ENCODE assay signal across 9 mouse cellular contexts in the genomic region with DNA sequence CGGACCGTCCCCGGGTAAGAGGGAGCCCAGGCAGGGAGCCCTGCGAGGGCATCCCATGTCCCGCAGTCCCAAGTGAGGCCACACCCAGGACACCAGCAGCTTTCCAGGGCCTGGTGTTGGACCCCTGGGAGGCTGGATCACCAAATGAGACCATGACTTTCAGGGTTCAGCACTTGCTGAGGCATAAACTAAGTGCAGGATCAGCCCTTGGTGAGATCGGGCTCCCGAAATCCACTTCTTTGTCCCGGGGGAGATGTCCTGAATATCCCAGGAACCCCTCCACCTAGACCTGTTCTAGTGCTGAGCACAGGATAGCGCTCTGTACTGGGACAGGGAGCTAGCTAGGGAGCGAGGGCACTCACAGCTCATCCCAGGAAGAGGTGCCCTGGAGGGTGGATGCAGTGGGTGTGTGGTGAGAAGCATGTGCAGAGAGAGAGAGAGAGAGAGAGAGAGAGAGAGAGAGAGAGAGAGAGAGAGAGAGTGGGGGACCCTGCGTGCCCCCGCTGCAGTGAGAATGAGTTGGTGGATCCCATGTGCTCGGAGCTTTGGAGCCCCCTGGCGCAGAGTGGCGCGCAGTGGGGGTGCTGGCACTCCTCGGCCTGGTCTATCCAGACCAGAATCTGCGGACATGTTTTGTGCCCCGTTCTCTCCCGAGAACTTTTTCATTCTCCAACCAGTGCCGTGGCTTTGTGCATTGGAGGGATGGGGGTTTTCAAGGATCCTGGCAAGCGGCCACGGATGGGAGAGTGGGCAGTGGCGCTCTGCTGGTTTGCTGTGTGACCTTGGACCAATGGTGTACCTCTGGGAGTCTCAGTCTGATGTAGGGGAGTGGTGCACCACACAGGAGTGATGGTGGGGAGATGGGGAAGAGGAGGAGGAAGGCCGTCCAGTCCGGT.
DNase-seq lines count a peak whose midpoint lies in the region; ATAC-seq and TF ChIP-seq lines count a peak whose summit lies in the region.
"Had no signal": no experiment of that assay in that cellular context is flagged by ENCODE, and none has a peak within 500 bp of the region (broad histone marks: within the 10 kb centered on the region; RNA-seq: fewer than 3 reads in every experiment).

No protein-coding gene starts in this region.

- no peak for TF ChIP-seq CTCF in ES-Bruce4 (IDR thresholded peaks at IDR 0.05; ENCODE audit: low read depth, low read length)

- 17% methylated on average over 26 of the region's 26 CpGs for WGBS in heart, embryonic 12.5 days
- WGBS in forebrain, embryonic 11.5 days = 10% methylated on average over 26 of the region's 26 CpGs
- WGBS in liver, embryonic 15.5 days (ENCODE audit: insufficient replicate concordance) = 25% methylated on average over 26 of the region's 26 CpGs

- peaks cover 27% of the 10 kb centered on the region for H3K4me1 ChIP-seq in heart, embryonic 12.5 days (replicated peaks)
- peaks cover 8% of the 10 kb centered on the region for H3K4me1 ChIP-seq in ES-Bruce4 (ENCODE audit: control insufficient read depth, insufficient read depth, low read length)
- H3K4me1 ChIP-seq in forebrain, embryonic 11.5 days (replicated peaks; ENCODE audit: control insufficient read depth, insufficient read depth, low read length) = peaks cover 26% of the 10 kb centered on the region
- H3K4me1 ChIP-seq in liver, embryonic 15.5 days (replicated peaks) = peaks cover 14% of the 10 kb centered on the region

- DNase-seq in heart, adult 8-10 months (ENCODE audit: low spot score) = no peak
- peak; percentile 67 for DNase-seq in forebrain, embryonic 11.5 days (ENCODE audit: low spot score)
- DNase-seq in lung, adult 18-20 months = no peak
- DNase-seq in yolk sac, embryonic 10.5 days (ENCODE audit: low spot score) = no peak
- DNase-seq: heart, adult 2 months had no signal

- H3K36me3 ChIP-seq in heart, embryonic 12.5 days = no peaks in the 10 kb centered on the region
- no peaks in the 10 kb centered on the region for H3K36me3 ChIP-seq in ES-Bruce4 (ENCODE audit: control insufficient read depth, insufficient read depth, low read length, poor library complexity, severe bottlenecking)
- no peaks in the 10 kb centered on the region for H3K36me3 ChIP-seq in forebrain, embryonic 11.5 days (ENCODE audit: control insufficient read depth, insufficient read depth, low read length)
- no peaks in the 10 kb centered on the region for H3K36me3 ChIP-seq in liver, embryonic 15.5 days (replicated peaks)

- H3K9ac ChIP-seq in heart, embryonic 12.5 days = peak overlapping the region; percentile 72
- H3K9ac ChIP-seq in ES-Bruce4 (ENCODE audit: low read depth, poor library complexity, severe bottlenecking) = peak overlapping the region; percentile 13
- H3K9ac ChIP-seq in forebrain, embryonic 11.5 days (ENCODE audit: low read length) = peak overlapping the region; percentile 72
- H3K9ac ChIP-seq in liver, embryonic 15.5 days = no peak overlapping the region

- TF ChIP-seq EP300 in ES-Bruce4 (IDR thresholded peaks at IDR 0.05; ENCODE audit: insufficient read depth, low read depth, low read length) = no peak

- TF ChIP-seq POLR2A in ES-Bruce4 (IDR thresholded peaks at IDR 0.05; ENCODE audit: insufficient read depth, low read length) = no peak

- peak overlapping the region; percentile 54 for H3K4me3 ChIP-seq in heart, embryonic 12.5 days
- peak overlapping the region; percentile 59 for H3K4me3 ChIP-seq in ES-Bruce4 (ENCODE audit: low read depth, low read length)
- H3K4me3 ChIP-seq in forebrain, embryonic 11.5 days (ENCODE audit: low read depth, low read length) = peak overlapping the region; percentile 55
- H3K4me3 ChIP-seq in liver, embryonic 15.5 days (replicated peaks) = peak overlapping the region; percentile 17

- H3K27me3 ChIP-seq in heart, embryonic 12.5 days (replicated peaks) = peaks cover 97% of the 10 kb centered on the region
- peaks cover 2% of the 10 kb centered on the region; the same call in 1 of the 2 replicates for H3K27me3 ChIP-seq in ES-Bruce4 (ENCODE audit: control insufficient read depth, insufficient read depth, low read length, poor library complexity, severe bottlenecking)
- peaks cover 32% of the 10 kb centered on the region for H3K27me3 ChIP-seq in forebrain, embryonic 11.5 days (ENCODE audit: control insufficient read depth, insufficient read depth, low read length)
- H3K27me3 ChIP-seq in liver, embryonic 15.5 days = peaks cover 97% of the 10 kb centered on the region

- ATAC-seq in heart, embryonic 12.5 days (ENCODE audit: insufficient number of reproducible peaks, low FRiP score) = no peak
- no peak; the same call in 1 of the 2 replicates for ATAC-seq in forebrain, embryonic 11.5 days (replicated peaks; ENCODE audit: low FRiP score)
- ATAC-seq in liver, embryonic 15.5 days (ENCODE audit: insufficient read depth) = no peak
- no peak for ATAC-seq in CD4-positive, CD25-positive, alpha-beta regulatory T cell, adult 4 months

- no peaks in the 10 kb centered on the region for H3K9me3 ChIP-seq in heart, embryonic 12.5 days (replicated peaks)
- no peaks in the 10 kb centered on the region for H3K9me3 ChIP-seq in ES-Bruce4 (replicated peaks; ENCODE audit: control insufficient read depth, insufficient read depth, low read length, poor library complexity, severe bottlenecking)
- H3K9me3 ChIP-seq in forebrain, embryonic 11.5 days (ENCODE audit: control insufficient read depth, low read length) = no peaks in the 10 kb centered on the region
- H3K9me3 ChIP-seq in liver, embryonic 15.5 days (replicated peaks) = no peaks in the 10 kb centered on the region

- no peak overlapping the region for H3K27ac ChIP-seq in heart, embryonic 12.5 days (ENCODE audit: poor library complexity, severe bottlenecking)
- no peak overlapping the region for H3K27ac ChIP-seq in ES-Bruce4 (ENCODE audit: insufficient read depth, low read length)
- no peak overlapping the region for H3K27ac ChIP-seq in forebrain, embryonic 11.5 days (ENCODE audit: low read depth, low read length)
- no peak overlapping the region for H3K27ac ChIP-seq in liver, embryonic 15.5 days (replicated peaks)
- H3K27ac ChIP-seq: heart, adult 2 months had no signal

- H3K4me2 ChIP-seq in heart, embryonic 12.5 days = peak overlapping the region; percentile 94
- peak overlapping the region; percentile 98 for H3K4me2 ChIP-seq in forebrain, embryonic 11.5 days (ENCODE audit: low read depth, low read length, severe bottlenecking)
- H3K4me2 ChIP-seq in liver, embryonic 15.5 days = peak overlapping the region; percentile 57
